Mouse (Mus musculus) retina, postnatal 1 day (tissue): Measurements from ENCODE around the gene Pik3c2b.
"Not testable (repeated sequence)": the region's sequence is repeated elsewhere in the genome, so short reads cannot be mapped to it uniquely, and the experiment has no call there.

Experiments used
- DNase-seq: peaks from one replicate; pipeline ENCODE4 v3.0.0-alpha.2; 2012

The Pik3c2b gene

GRCm38 (mm10) chr1:133045011-133045860, at the start of gene Pik3c2b:
Gene Pik3c2b (plus strand): TSS chr1:133045667.
- DNase-seq, result no peak

GRCm38 (mm10) chr1:133000347-133000746, 45.1 kb upstream of the Pik3c2b start:
- no peak for DNase-seq

GRCm38 (mm10) chr1:133006571-133006970, 38.9 kb upstream of the Pik3c2b start:
- DNase-seq, result no peak

GRCm38 (mm10) chr1:133011955-133012841, 33.3 kb upstream of the Pik3c2b start:
- no peak for DNase-seq

- peak; percentile 20 for DNase-seq
Measured at GRCm38 (mm10) chr1:133013331-133013730, 32.1 kb upstream of the Pik3c2b start.

GRCm38 (mm10) chr1:133014196-133014595, 31.3 kb upstream of the Pik3c2b start:
- DNase-seq, result no peak

- DNase-seq, result no peak
Measured at GRCm38 (mm10) chr1:133016775-133017428, 28.6 kb upstream of the Pik3c2b start.

- DNase-seq, result no peak
Measured at GRCm38 (mm10) chr1:133018580-133018979, 26.9 kb upstream of the Pik3c2b start.

- DNase-seq, result no peak
Measured at GRCm38 (mm10) chr1:133019312-133019711, 26.2 kb upstream of the Pik3c2b start.

- no peak for DNase-seq
Measured at GRCm38 (mm10) chr1:133020137-133020894, 25.2 kb upstream of the Pik3c2b start.

GRCm38 (mm10) chr1:133021391-133021790, 24.1 kb upstream of the Pik3c2b start:
- DNase-seq, result no peak

GRCm38 (mm10) chr1:133021971-133022370, 23.5 kb upstream of the Pik3c2b start:
- not testable (repeated sequence) for DNase-seq

- not testable (repeated sequence) for DNase-seq
Measured at GRCm38 (mm10) chr1:133023723-133024122, 21.7 kb upstream of the Pik3c2b start.

GRCm38 (mm10) chr1:133024426-133024825, 21.0 kb upstream of the Pik3c2b start:
- no peak for DNase-seq

GRCm38 (mm10) chr1:133025051-133025795, 20.2 kb upstream of the Pik3c2b start:
- DNase-seq, result peak; percentile 99

- not testable (repeated sequence) for DNase-seq
Measured at GRCm38 (mm10) chr1:133025796-133026190, 19.7 kb upstream of the Pik3c2b start.

GRCm38 (mm10) chr1:133027126-133027525, 18.3 kb upstream of the Pik3c2b start:
- no peak for DNase-seq

- no peak for DNase-seq
Measured at GRCm38 (mm10) chr1:133027980-133028379, 17.5 kb upstream of the Pik3c2b start.

GRCm38 (mm10) chr1:133029744-133030143, 15.7 kb upstream of the Pik3c2b start:
- DNase-seq, result no peak

GRCm38 (mm10) chr1:133030461-133030860, 15.0 kb upstream of the Pik3c2b start, which contains the start of gene Mdm4:
Gene Mdm4 (minus strand): TSS chr1:133030561.
- DNase-seq, result no peak

- DNase-seq, result no peak
Measured at GRCm38 (mm10) chr1:133032981-133033315, 12.5 kb upstream of the Pik3c2b start.
